Mouse (Mus musculus) hindbrain, embryonic 13.5 days (tissue): ENCODE data around the gene Zdhhc19. TPM values are rescaled to one million over a fixed set of nuclear protein-coding genes. Genes with fewer than 3 reads are reported as not detected.
"Not testable (repeated sequence)": the region's sequence is repeated elsewhere in the genome, so short reads cannot be mapped to it uniquely, and the experiment has no call there.

Experiments used
- ATAC-seq: fragments of 200-750 bp; cut with Nextera tagmentation; 2 replicates; pipeline ENCODE4 v1.8.0; 2017; ENCODE audit warnings: moderate TSS enrichment; ENCODE audit not compliant: low FRiP score
- H3K27ac ChIP-seq: fragments of 300-500 bp; sonication (generic); 2 replicates; pipeline ENCODE4 v1.5.1; 2015; ENCODE audit warnings: inconsistent platforms, mild to moderate bottlenecking, moderate library complexity
- H3K27me3 ChIP-seq: fragments of 300-500 bp; sonication (generic); 2 replicates; pipeline ENCODE4 v1.6.1; 2015; ENCODE audit warnings: mild to moderate bottlenecking, inconsistent platforms
- H3K36me3 ChIP-seq: fragments of 300-500 bp; sonication (generic); 2 replicates; pipeline ENCODE4 v1.6.1; 2015; ENCODE audit warnings: mild to moderate bottlenecking, inconsistent platforms
- H3K4me1 ChIP-seq: fragments of 300-500 bp; sonication (generic); replicated peaks from 2 replicates; pipeline ENCODE4 v1.6.1; 2015; ENCODE audit warnings: inconsistent platforms
- H3K4me2 ChIP-seq: fragments of 300-500 bp; sonication (generic); 2 replicates; pipeline ENCODE4 v1.6.1; 2015; ENCODE audit warnings: inconsistent platforms, mild to moderate bottlenecking, moderate library complexity
- H3K4me3 ChIP-seq: fragments of 300-500 bp; sonication (generic); 2 replicates; pipeline ENCODE4 v1.5.1; 2015; ENCODE audit warnings: mild to moderate bottlenecking, inconsistent platforms
- H3K9ac ChIP-seq: fragments of 300-500 bp; sonication (generic); 2 replicates; pipeline ENCODE4 v1.6.1; 2015; ENCODE audit warnings: mild to moderate bottlenecking, inconsistent platforms
- H3K9me3 ChIP-seq: fragments of 300-500 bp; sonication (generic); 2 replicates; pipeline ENCODE4 v1.6.1; 2016; ENCODE audit warnings: inconsistent platforms
- WGBS: fragments of 180-500 bp; shearing (Covaris S2); methylation state at CpG from one replicate; pipeline ENCODE4 v1.1.7; 2015; 5-methylcytosine and 5-hydroxymethylcytosine counted together
- polyA plus RNA-seq: library from polyadenylated mRNA; unstranded; fragments of >200 nt; fragmentation: Nextera tagmentation; extraction: Ambion mirVana; gene quantifications from 2 replicates; pipeline ENCODE4 v1.2.1, GENCODE M21; 2015

Gene Zdhhc19
- polyA plus RNA-seq, 1 experiment from 2014 or later = not detected

DNA sequence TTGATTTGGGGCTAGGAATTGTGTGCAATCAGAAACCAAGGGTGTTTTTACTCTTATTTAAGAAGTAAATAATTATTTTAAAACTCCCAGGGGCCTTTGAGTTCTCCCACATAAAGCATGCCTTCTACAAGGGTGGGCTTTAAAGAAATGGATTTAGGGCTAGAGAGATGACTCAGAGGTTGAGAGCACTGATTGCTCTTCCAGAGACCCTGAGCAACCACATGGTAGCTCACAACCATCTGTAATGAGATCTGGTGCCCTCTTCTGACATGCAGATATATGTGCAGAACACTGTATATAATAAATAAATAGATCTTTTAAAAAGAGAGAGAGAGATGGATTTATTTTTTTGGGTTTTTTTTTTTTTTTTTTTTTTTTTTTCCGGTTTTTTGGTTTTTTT, 31.2 kb upstream of the Zdhhc19 start:
- H3K9ac ChIP-seq = no peak overlapping the region
- no peaks in the 10 kb centered on the region for H3K9me3 ChIP-seq
- 0% methylated on average over 1 of the region's 1 CpGs for WGBS
- H3K4me2 ChIP-seq = no peak overlapping the region
- no peak overlapping the region for H3K4me3 ChIP-seq
- H3K27me3 ChIP-seq = no peaks in the 10 kb centered on the region
- peaks cover 62% of the 10 kb centered on the region for H3K36me3 ChIP-seq
- H3K27ac ChIP-seq = no peak overlapping the region
- H3K4me1 ChIP-seq = no peaks in the 10 kb centered on the region
- no peak for ATAC-seq

DNA sequence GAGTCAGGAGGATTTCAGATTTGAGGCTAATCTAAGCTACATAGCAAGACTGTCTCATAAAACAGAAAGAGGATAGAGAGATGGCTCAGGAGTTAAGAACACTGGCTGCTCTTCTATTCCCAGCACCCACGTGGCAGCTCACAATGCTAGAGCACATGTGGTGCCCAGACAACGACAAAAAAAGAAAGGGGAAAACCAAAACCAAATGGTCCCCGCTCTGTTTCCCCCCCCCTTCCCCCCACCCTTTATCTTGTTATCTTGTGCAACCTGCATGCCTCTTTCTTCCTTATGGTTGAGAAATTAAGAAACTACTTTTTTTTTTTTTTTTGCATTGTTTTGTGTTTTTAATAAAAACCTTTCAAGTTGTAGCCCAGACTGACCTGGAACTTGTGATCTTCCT, 27.6 kb upstream of the Zdhhc19 start:
- Histone ChIP-seq H3K4me1 (no peaks in the 10 kb centered on the region), H3K27ac (no peak overlapping the region), H3K27me3 (no peaks in the 10 kb centered on the region), H3K9me3 (no peaks in the 10 kb centered on the region), H3K4me3 (no peak overlapping the region), H3K36me3 (peaks cover 82% of the 10 kb centered on the region), H3K9ac (no peak overlapping the region), H3K4me2 (no peak overlapping the region)
- no peak for ATAC-seq
- WGBS = 69% methylated on average over 3 of the region's 3 CpGs

DNA sequence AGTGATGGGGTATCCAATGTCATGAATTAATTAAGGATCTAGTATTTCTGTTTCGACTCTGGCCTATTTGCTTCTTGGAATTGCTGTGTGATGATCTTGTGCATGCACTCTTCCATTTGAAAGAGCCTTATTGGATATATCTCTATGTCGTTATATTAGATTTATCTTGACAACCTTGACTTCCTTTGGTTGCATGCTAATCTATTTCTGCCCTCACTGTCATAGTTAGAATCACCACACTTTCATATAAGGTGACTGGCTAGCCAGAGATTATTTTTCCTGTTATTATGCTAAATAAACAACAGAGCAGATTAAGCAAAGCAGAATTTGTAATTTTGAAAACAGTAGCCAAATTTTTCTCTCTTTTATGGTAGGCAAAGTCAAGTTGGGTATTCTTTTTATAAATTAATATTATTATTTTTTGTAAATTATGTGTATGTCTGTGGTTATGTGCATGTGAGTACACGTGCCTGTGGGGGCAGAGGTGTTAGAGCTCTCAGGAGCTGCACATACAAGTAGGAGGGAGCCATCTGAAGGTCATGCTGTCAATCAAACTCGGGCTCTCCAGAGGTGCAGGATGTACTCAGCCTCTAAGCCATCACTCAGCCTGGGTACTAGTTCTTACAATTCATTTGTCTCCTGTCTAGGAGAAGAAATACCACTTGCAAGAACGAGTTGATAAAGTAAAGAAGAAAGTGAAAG, 26.5 kb upstream of the Zdhhc19 start:
- H3K27me3 ChIP-seq = no peaks in the 10 kb centered on the region
- H3K9ac ChIP-seq = no peak overlapping the region
- H3K9me3 ChIP-seq = no peaks in the 10 kb centered on the region
- no peak overlapping the region for H3K4me2 ChIP-seq
- WGBS = 81% methylated on average over 5 of the region's 5 CpGs
- peaks cover 79% of the 10 kb centered on the region for H3K36me3 ChIP-seq
- no peak overlapping the region for H3K27ac ChIP-seq
- ATAC-seq = no peak
- no peaks in the 10 kb centered on the region for H3K4me1 ChIP-seq
- H3K4me3 ChIP-seq = no peak overlapping the region

DNA sequence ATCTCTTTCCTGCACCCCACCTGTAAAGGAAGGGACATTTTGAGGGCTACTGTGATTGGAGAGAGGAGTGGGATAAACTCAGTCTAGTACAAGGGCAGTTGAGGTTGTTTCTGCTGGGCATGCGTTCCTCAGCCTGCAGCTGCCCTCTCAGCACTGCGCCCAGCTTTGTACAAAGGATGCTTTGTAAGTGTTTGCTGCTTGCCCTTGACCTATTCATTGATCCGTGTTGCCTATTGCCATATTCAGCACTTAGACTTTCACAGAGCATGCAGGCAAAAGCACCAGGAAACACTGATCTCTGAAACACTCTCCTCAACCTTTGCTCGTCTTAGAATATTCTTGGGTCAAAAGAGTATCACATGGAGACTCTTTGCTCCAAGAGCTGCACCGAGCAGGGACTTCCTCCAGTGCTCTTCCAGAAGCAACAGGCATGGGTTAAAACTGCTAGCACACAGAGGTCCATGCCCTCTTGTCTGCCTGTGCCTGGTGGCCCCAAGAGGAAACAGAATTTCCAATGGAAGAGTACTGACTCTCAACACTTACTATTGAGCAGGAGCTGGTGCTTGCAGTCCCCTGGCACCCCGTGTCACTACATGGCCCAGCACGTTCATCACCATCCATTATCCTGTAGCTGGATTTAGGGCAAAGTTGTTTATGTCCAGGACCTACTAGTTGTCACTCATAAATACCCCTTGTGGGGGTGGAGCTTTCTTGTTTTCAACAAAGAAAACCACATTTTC, 23.6 kb upstream of the Zdhhc19 start:
- H3K27ac ChIP-seq = no peak overlapping the region
- no peak for ATAC-seq
- H3K4me3 ChIP-seq = no peak overlapping the region
- H3K36me3 ChIP-seq = peaks cover 69% of the 10 kb centered on the region
- H3K4me1 ChIP-seq = no peaks in the 10 kb centered on the region
- H3K27me3 ChIP-seq = no peaks in the 10 kb centered on the region
- no peak overlapping the region for H3K9ac ChIP-seq
- H3K9me3 ChIP-seq = no peaks in the 10 kb centered on the region
- 69% methylated on average over 7 of the region's 7 CpGs for WGBS
- H3K4me2 ChIP-seq = no peak overlapping the region

DNA sequence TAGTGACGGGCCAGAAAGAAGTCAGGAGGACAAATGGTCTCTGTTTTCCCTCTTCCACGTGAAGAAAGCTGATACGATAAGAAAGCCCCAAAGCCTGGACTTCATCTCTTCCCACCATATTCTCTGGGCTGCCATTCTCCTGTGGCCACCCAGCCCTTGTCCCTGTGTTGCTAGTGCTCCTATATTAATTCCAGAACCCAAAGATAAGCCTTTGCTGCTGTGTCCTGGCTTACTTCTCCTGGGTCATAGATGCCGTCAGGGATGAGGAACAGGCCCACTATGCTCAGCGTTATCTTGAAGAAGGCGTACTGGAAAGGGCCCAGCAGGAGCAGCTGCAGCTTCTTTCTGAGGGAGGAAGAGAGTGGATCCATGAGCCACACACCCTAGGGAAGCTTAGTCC, 18.8 kb upstream of the Zdhhc19 start:
- peaks cover 26% of the 10 kb centered on the region for H3K36me3 ChIP-seq
- H3K9me3 ChIP-seq = no peaks in the 10 kb centered on the region
- ATAC-seq = no peak
- no peak overlapping the region for H3K27ac ChIP-seq
- 90% methylated on average over 6 of the region's 6 CpGs for WGBS
- H3K4me1 ChIP-seq = no peaks in the 10 kb centered on the region
- no peaks in the 10 kb centered on the region for H3K27me3 ChIP-seq
- H3K4me2 ChIP-seq = no peak overlapping the region
- H3K9ac ChIP-seq = no peak overlapping the region
- H3K4me3 ChIP-seq = no peak overlapping the region

DNA sequence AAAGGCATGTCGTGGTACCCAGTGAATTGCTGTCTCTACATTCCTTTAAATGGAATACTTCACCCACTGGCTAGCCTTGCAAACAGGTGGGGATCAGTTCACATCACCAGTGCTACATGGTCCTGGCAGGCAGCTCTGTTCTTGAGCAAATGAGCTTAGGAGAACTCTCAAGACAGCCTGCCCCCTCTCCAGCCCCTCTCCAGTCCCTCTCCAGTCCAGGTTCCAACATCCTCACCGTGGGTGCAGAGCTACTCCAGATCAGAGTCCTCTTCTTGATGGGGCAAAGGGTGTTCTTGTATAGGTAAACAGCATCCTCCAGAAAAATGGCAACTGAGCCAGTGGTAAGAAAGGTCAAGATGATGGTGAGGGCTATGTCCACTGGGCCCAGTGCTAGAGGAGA, 16.6 kb upstream of the Zdhhc19 start:
- Histone ChIP-seq H3K9me3 (no peaks in the 10 kb centered on the region), H3K36me3 (peaks cover 7% of the 10 kb centered on the region; the same call in 1 of the 2 replicates), H3K9ac (no peak overlapping the region), H3K4me3 (no peak overlapping the region), H3K4me1 (no peaks in the 10 kb centered on the region), H3K4me2 (no peak overlapping the region), H3K27ac (no peak overlapping the region), H3K27me3 (no peaks in the 10 kb centered on the region)
- no peak for ATAC-seq
- 75% methylated on average over 2 of the region's 2 CpGs for WGBS

DNA sequence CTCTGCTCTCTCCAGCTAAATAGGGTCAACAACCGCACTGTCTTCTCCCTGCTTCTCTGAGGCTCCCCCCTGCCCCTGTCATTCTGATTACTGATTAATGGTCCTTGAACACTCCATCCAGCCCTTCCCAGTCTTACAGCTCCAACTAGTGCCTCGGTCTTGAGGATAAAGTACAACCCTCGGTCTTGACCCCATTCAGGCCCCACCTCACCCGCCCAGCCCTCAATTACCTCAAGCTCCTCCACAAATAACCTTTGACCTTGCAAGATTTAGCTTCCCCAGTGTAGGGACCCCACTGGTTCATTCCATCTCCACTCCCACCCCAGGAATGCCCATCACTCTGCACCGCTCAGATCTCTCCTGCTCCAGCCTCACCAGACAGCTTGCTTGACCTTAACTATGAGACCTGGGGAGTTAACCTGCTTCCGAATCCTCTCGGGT, 11.6 kb upstream of the Zdhhc19 start:
- no peaks in the 10 kb centered on the region for H3K36me3 ChIP-seq
- ATAC-seq = no peak
- H3K4me1 ChIP-seq = no peaks in the 10 kb centered on the region
- 47% methylated on average over 7 of the region's 7 CpGs for WGBS
- H3K27me3 ChIP-seq = 0 out of 2 replicates have a peak, but pooled peaks cover 2% of the 10 kb centered on the region
- no peak overlapping the region for H3K4me3 ChIP-seq
- no peaks in the 10 kb centered on the region for H3K9me3 ChIP-seq
- no peak overlapping the region for H3K9ac ChIP-seq
- H3K27ac ChIP-seq = no peak overlapping the region
- no peak overlapping the region for H3K4me2 ChIP-seq

DNA sequence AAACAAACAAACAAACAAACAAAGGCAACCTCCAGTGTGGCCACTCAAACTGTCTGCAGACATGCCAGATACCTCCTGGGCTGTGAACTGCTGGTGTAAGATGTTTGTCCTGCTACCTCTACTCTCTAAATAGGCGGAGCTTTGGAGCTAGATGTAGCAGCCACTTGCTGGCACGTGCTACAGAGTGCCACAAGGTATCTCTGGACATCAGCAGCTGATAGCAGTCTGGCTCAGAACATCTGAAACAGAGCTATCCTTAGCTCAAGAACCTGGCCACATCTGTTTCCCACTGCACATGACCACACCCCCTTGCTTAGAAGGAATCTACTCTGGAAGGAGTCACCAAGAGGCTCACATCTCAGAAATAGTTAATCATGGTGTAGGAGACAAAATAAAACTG, 10.9 kb upstream of the Zdhhc19 start:
- WGBS = 79% methylated on average over 2 of the region's 2 CpGs
- H3K4me1 ChIP-seq = no peaks in the 10 kb centered on the region
- no peak overlapping the region for H3K4me3 ChIP-seq
- H3K27ac ChIP-seq = no peak overlapping the region
- H3K27me3 ChIP-seq = 0 out of 2 replicates have a peak, but pooled peaks cover 2% of the 10 kb centered on the region
- H3K36me3 ChIP-seq = no peaks in the 10 kb centered on the region
- no peak overlapping the region for H3K9ac ChIP-seq
- no peak for ATAC-seq
- H3K4me2 ChIP-seq = no peak overlapping the region
- no peaks in the 10 kb centered on the region for H3K9me3 ChIP-seq

DNA sequence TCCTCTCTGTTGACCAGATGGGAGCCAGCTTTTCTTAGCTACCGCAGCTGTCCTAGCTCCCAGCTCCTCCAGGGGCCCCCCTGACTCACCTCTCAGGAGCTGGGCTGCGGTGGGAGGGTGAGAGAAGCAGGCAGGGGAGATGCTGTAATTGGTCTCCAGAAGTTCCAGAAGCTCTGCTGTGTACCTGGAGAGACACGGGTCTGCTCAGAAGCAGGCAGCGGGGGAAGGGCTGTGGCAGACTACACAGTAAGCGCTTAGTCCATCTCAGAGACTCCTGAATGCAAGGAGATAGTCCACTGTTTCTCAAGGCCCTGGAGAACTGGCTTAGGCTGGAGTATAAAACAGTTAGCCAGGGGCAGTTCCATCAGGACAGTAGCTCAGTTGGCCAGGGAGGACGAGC, 10.0 kb upstream of the Zdhhc19 start:
- 84% methylated on average over 6 of the region's 6 CpGs for WGBS

DNA sequence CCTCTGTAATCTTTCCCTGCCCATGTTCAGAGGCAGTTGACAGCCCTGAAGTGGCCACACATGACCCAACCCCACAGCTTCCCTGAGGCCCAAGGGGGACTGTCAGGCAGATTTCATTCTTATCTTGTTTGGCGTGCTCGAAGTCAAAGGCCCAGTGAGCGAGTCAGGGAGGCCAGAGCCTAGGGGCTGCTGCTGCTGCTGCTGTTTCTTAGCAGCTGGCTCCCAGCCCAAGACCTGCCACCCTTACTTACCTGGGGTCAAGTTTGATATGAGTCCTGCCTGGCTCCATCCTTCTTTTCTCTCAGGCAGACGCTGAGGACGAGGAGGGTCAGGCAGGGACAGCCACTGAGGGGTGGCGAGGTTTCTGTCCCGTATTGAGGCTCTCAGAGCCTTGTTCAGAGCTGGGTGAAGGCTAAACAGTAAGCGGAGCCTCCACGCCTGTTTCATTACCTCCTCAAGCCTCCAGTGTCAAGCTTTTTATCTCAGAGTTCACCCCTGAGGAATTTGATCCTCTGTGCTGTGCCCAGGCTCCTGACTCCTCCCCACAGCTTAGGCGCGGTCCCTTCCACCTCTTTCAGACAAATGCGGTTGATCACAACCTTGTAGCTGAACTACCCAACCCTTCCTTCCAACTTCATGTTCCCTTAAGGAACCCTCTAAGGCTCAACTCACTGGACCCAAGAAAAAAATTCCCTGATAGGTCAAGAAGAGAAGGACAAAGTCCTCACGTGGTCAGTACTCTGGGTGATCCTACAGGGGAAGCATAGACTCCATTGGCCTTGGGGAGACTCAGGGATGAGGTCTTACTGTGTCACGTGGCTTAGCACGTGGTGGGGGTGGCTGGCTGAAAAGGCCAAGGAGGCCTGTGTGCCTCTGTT, 8.6 kb upstream of the Zdhhc19 start, which contains the start of gene Slc51a:
Gene Slc51a (minus strand): TSS at position 646 of the 878 bp plus-strand sequence.
- 66% methylated on average over 15 of the region's 15 CpGs for WGBS
- no peak within 1 kb of the TSS for H3K4me2 ChIP-seq
- H3K36me3 ChIP-seq = no peaks in the 10 kb centered on the region
- H3K27me3 ChIP-seq = 0 out of 2 replicates have a peak, but pooled peaks cover 2% of the 10 kb centered on the region
- ATAC-seq = no peak
- H3K4me1 ChIP-seq = no peaks in the 10 kb centered on the region
- no peaks in the 10 kb centered on the region for H3K9me3 ChIP-seq
- no peak within 1 kb of the TSS for H3K27ac ChIP-seq
- no peak within 1 kb of the TSS for H3K9ac ChIP-seq
- no peak within 1 kb of the TSS for H3K4me3 ChIP-seq

More for the DNA sequence above, 10.0 kb upstream of the Zdhhc19 start:
- Histone ChIP-seq H3K4me1 (no peaks in the 10 kb centered on the region), H3K36me3 (no peaks in the 10 kb centered on the region), H3K27ac (no peak overlapping the region), H3K4me2 (no peak overlapping the region), H3K9me3 (no peaks in the 10 kb centered on the region), H3K27me3 (0 out of 2 replicates have a peak, but pooled peaks cover 2% of the 10 kb centered on the region), H3K4me3 (no peak overlapping the region), H3K9ac (no peak overlapping the region)
- ATAC-seq = no peak

DNA sequence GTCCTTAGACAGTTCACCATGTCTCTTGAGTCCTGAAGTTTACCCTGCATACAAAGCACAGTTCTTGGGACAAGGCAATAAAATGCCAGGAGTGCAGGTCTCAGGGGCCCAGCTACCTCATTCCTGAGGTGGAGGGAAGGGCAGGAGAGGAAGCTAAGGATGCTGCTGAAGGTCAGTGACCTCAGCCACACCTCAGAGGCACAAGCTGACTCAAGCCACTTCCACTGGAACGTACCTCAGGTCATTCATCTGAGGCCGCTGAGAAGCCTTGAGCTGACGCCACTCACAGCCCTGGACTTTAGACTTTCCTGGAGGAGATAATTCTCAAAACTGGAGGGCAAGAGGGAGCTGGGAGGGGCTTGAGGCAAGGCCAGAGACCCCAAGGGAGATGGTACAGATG, 7.1 kb upstream of the Zdhhc19 start:
- H3K4me3 ChIP-seq = no peak overlapping the region
- 0 out of 2 replicates have a peak, but pooled peaks cover 2% of the 10 kb centered on the region for H3K27me3 ChIP-seq
- no peaks in the 10 kb centered on the region for H3K9me3 ChIP-seq
- ATAC-seq = no peak
- no peak overlapping the region for H3K27ac ChIP-seq
- H3K9ac ChIP-seq = no peak overlapping the region
- H3K4me2 ChIP-seq = no peak overlapping the region
- H3K4me1 ChIP-seq = no peaks in the 10 kb centered on the region
- 97% methylated on average over 3 of the region's 3 CpGs for WGBS
- no peaks in the 10 kb centered on the region for H3K36me3 ChIP-seq

DNA sequence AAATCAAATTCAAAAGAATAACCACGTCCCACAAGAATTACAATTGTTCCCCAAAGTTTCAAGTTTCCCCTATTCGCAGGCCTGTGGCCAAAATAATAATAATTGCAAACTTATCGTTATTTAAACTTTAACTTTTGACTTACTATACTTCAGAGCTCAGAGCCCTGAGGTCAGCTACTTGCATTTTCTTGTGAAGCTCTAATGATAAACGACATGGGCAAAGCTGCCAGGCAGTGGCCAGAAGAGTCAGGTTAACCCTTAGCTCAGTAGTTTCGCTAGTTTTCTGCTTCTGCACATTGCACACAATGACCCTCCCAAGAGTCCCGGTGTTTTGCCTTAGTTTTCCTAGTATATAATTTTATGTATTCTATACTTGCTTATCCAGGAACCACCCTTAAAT, 1.7 kb upstream of the Zdhhc19 start:
- H3K9me3 ChIP-seq, H3K9ac ChIP-seq, H3K27ac ChIP-seq, H3K36me3 ChIP-seq, ATAC-seq, H3K4me1 ChIP-seq, H3K4me3 ChIP-seq, H3K27me3 ChIP-seq, H3K4me2 ChIP-seq: not testable (repeated sequence)
- 82% methylated on average over 6 of the region's 6 CpGs for WGBS
